Mouse (Mus musculus): ENCODE measurements at regions not wholly inside any gene's neighbourhood (a gene's known extent, or its start where the extent isn't known, plus 50 kb on each side); places are given as distances from the start of the nearest gene placed in this dataset.

- DNase-seq (ENCODE audit: low spot score in 2 of 2): no peak
Observed at GRCm38 (mm10) chr4:55960063-55960462, 427.8 kb upstream of the Klf4 start.

- DNase-seq (ENCODE audit: low spot score in 2 of 2): no peak
Observed at GRCm38 (mm10) chr4:55953701-55954100, 421.4 kb upstream of the Klf4 start.

- no peak for DNase-seq (ENCODE audit: low spot score in 2 of 2)
Observed at GRCm38 (mm10) chr4:55952220-55952619, 420.0 kb upstream of the Klf4 start.

DNA sequence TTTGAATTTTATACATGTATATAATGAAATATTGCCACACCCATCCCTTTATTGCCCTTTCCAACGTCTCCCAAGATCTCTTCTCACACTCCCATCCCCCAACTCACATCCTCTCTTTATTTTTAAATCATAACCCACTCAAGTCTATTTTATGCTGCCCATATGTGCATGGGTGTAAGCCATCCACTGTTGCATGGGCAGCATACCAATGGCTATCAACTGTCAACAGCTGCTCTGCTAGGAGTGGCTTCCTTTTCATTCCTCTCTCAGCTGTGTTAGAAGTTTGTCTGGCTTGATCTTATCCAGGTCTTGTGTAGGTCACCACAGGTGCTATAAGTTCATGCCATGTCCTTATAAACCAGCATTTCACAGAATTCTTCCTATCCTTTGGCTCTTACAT is 409.2 kb upstream of the Klf4 start:
- DNase-seq (ENCODE audit: low spot score in 2 of 2): no peak

DNA sequence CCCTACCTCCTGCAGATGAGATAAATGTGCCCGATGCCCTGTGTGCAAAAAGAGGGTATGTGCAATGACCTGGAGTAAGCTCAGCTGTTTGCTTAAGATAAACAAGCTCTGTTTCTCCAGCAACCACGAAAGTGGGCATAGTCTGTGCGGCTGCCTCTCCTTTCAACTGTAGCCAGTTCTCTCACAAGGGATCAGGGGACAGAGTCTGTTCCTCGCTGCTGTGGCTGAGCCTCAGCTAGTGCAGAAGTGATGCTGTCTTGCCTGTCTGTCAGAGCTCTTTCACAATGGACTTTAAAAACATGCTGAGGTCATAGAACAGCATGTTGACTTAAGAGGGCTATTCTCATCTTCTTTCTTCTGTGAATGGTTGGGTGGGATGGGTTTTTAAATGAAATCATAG is 406.1 kb upstream of the Klf4 start:
- no peak for DNase-seq (ENCODE audit: low spot score in 2 of 2)

DNA sequence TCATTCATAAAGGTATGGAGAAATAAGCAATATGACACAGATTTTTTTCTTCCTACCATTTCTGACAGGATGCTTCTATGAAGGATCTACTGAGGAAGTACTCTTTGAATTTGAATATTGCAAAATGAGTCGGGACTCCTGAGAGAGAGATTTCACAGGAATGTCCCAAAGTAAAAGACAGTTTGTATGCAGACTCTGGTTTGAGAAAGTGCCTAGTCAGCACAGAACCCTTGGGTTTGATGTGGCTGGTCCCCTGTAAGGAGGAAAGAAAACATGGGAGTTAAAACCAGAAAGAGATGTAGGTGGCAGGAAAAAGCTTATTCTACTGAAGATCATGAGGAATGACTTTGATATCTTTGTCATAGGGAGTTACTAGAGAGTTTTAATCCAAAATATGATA is 405.6 kb upstream of the Klf4 start:
- no peak for DNase-seq (ENCODE audit: low spot score in 2 of 2)

- peak in 1 of 2 experiments; percentile 10 for DNase-seq (ENCODE audit: low spot score in 2 of 2)
Observed at GRCm38 (mm10) chr4:55929141-55929782, 397.0 kb upstream of the Klf4 start.

DNA sequence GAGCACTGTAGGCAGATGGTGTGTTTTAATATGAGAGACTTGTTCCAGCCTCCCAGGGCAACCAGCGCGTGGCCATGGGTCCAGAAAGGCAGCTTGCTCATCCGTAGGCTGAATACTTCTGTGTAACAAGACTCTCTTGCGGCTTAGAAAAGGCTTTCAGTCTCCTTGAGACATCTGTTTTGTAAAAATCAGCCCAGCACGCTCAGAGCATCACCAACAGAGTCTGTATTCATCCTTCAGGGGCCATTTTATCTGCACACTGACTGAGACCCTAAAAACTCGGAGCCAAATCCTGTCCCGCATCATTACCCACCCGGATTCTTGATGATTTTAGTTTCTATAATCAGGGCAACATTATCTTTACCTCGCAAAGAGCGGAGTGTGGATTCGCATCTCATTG is 396.4 kb upstream of the Klf4 start:
- peak in 1 of 2 experiments; percentile 6 for DNase-seq (ENCODE audit: low spot score in 2 of 2)

- DNase-seq (ENCODE audit: low spot score in 2 of 2): no peak
Observed at GRCm38 (mm10) chr4:55928196-55928595, 395.9 kb upstream of the Klf4 start.

DNA sequence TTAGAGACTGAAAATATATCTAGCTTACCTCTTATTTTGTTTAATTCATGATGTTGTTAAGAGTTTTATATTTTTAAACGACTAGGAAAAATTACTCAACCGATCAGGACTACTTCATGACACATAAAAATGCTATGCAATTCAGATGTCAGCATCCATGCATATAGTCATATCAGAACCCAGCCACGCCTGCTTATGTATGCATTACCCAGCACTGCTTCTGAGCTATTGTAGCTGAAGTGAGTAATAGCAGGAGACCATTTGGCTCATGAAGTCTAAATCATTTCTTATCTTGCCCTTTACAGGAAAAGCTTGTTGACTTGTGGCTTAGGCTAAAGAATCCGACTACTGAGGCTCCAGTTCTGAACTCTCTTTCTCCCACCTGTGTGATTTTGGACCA is 395.1 kb upstream of the Klf4 start:
- no peak for DNase-seq (ENCODE audit: low spot score in 2 of 2)

DNA sequence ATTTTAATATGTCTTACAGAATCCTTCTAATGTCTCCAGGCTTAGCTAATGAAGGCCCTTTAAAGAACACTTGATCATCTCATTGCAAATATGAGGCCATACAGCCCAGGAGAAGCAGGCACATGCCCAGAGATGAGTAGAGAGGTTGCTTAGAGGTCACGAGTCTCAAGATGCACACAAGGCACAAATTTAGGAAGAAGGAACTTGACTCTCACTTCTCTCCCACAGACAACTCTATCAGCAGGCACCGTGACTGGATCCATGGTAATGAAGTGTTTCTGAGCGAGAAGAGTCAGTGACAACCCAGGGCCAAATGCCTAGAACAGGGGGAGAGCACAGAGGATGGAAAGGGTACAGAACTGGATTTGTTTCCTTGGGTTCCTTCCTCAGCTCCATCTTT is 392.7 kb upstream of the Klf4 start:
- DNase-seq (ENCODE audit: low spot score in 2 of 2): no peak

DNA sequence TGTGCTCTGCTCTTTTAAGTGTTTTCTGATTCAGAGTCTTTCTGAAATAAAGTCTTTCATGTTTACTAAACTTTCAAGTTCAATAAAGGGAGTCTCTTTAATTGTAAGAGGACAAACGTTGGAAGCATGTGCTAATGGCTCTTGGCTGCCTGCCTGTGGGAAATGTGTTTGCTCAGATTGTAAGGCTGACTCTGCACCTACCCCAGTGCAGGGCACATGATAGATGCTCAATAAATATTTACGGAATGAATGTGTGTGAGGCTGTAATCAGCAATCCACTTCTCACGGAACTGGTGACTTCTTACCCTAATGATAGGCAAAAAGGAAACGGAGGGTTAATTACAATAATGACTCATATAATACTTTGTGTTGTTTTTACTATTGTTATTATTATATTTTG is 389.0 kb upstream of the Klf4 start:
- no peak for DNase-seq (ENCODE audit: low spot score in 2 of 2)

- DNase-seq (ENCODE audit: low spot score in 2 of 2): no peak
Observed at GRCm38 (mm10) chr4:55894116-55894885, 362.0 kb upstream of the Klf4 start.

DNA sequence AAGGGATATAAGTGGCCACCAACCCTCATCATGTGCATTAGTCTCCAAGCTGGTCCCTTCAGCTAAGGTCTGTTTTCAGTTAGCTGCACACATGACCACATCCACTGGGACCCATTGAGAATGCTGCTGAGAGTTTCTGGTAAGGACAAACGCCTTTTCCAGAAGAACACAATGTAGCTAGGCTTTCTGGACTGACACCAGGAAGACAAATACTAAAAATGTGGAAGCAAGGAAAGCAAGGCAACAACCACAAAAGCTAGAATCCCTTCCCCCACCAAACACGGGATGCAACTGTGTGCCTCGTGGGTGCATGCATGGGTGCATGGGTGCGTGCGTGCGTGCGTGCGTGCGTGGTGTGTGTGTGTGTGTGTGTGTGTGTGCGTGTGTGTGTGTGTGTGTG is 359.4 kb upstream of the Klf4 start:
- DNase-seq (ENCODE audit: low spot score in 2 of 2): no peak

DNA sequence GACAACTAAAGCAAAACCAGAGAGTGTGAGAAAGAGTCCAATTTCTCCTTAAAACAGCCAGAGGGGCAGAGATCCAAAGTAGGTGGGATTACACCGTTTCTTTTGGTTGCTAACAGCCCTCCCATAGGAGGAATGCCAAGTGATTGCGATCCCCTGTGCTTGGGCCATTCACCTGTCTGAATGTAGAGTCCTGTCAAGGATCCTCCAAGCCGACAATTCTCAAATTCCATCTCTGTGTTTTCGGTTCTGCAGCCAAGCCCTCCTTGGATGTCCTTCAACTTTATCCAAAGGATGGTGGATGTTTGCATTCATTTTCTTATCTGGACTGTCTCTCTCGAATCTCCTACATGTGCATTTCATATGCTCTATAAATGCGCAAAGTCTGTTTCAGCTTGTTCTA is 355.3 kb upstream of the Klf4 start:
- no peak for DNase-seq (ENCODE audit: low spot score in 2 of 2)

- no peak for DNase-seq (ENCODE audit: low spot score in 2 of 2)
Observed at GRCm38 (mm10) chr4:55882541-55882940, 350.3 kb upstream of the Klf4 start.

DNA sequence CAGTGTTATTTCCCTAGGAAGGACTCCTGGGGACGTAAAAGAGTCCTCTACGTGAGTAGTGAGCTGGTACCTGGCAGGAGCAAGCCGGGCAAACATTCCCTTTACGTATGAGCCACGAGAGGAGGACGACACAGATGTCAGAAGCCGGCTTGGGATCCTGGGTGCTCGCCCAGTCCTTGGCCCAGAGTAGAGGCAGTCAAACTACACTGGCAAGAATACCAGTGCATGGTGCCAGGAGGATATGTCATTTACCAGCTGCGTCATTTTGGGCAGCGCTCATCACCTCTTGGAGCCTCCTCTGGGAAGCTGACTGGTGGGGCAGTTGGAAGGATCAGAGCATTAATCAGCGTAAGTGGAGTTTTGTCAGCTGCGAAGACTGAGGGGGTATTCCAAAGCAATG is 343.0 kb upstream of the Klf4 start:
- peak; percentile 2 to 15 for DNase-seq (ENCODE audit: low spot score in 2 of 2)

- no peak for DNase-seq (ENCODE audit: low spot score in 2 of 2)
Observed at GRCm38 (mm10) chr4:55874875-55875274, 342.6 kb upstream of the Klf4 start.

DNA sequence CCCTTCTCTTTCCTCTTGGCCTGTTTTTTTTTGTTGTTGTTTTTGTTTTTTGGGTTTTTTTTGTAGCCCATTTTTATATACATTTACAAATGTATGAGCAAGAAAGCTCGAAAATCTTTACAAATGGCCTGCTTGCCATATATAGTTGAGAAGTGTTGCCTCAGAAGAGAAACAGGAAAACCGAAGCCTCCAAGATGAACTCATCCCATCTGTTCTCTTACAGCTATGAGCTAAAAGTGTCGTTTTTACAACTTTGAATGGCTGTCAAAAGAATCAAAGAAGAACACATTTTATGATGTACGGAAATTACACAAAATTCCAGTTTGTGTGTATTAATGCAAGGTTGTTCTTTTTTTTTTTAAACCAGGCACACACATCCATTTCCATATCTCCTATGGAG is 342.0 kb upstream of the Klf4 start:
- no peak for DNase-seq (ENCODE audit: low spot score in 2 of 2)

DNA sequence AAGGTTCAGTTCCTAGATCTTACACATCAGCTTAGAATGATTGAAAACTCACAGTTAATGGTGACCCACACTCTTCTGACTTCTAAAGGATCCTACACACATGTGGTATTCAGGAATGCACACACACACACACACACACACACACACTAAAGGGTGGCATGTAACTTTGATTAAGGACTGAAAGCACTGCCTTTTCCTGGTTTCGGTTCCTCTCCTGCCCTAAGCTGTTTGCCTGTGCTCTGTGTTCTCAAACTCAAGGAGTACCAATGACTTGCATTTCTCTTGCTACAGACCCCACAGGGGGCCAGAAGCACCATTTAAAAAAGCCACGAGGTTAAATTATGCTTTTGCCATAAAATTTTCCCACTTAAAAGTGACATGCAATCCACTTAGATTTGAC is 327.8 kb upstream of the Klf4 start:
- DNase-seq (ENCODE audit: low spot score in 2 of 2): no peak

- DNase-seq (ENCODE audit: low spot score in 2 of 2): no peak
Observed at GRCm38 (mm10) chr4:55859211-55859761, 327.0 kb upstream of the Klf4 start.

GRCm38 (mm10) chr4:55851430-55851829 is 319.2 kb upstream of the Klf4 start:
- DNase-seq (ENCODE audit: low spot score in 2 of 2): no peak

GRCm38 (mm10) chr4:55851027-55851426 is 318.8 kb upstream of the Klf4 start:
- no peak for DNase-seq (ENCODE audit: low spot score in 2 of 2)

Measured in layer of hippocampus, adult 18-20 months (tissue).